Mouse (Mus musculus) layer of hippocampus, adult 18-20 months (tissue): ENCODE results near the gene Runx3. TPM values are rescaled to one million over a fixed set of nuclear protein-coding genes. Genes with fewer than 3 reads are reported as not detected.

ENCODE experiments used
- DNase-seq, 2 experiments: peaks; one replicate each; pipeline ENCODE4 v3.0.0; 2022; ENCODE audit warnings: low spot score in 2 of 2
- total RNA-seq, 2 experiments: library from RNA; stranded (reverse); gene quantifications; 2 replicates each; pipeline ENCODE4 v1.2.3; 2021

Runx3 gene
- total RNA-seq, 2 experiments from 2014 or later: not detected

DNA sequence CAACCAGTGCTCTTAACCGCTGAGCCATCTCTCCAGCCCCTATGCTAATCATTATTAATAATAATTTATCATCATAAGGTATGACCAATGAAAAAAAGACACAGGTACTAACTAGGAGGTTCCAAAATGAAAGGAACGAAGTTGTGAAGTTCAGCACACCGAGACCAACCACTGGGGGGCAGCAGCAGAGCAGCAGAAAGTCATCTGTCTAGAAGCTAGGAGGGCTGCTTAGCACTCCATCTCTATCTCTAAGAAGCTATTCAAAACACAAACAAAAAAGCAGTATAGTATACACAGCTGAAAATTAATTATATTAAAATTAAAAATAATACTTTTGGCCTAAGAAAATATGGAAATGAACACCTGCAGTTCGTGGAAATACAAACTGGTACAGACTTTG, 99.2 kb downstream of the Runx3 start:
- peak; percentile 60 to 85 for DNase-seq

- DNase-seq: no peak
Measured at GRCm38 (mm10) chr4:135220641-135221040, 100.2 kb downstream of the Runx3 start.

DNA sequence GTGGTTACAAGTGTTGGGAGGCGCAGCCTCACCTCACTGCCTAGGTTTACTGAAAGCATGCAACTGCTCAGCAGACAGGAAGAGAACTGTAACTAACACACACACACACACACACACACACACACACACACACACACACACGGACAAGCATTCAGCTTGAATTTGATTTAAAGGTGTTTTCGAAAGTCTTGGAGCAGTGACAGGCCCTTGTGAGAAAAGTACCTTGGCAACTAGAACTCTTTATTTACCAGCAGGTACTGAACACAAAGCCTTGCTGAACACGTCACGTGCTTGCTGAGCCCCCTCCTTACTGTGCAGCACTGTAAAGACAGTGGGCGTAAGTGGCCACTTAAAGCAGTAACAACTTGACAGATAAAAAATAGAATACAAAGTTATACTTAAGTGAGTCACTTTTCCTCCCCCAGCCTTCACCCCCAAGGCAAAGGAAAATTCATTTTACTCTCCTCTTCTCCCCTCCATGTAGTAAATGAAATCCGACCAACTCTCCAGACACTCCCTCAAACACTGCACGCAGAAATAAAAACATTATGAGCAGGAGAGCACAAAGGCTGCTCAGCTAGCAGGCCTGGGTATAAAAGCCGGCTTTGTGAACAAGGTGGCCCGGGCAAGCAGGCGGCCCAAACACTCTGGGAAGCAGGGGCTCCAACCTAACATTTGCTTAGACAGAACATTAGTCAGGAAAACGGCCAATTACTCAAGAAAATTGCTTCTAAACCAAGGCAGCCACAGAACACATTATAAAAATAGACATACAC, 101.4 kb downstream of the Runx3 start:
- no peak for DNase-seq

DNA sequence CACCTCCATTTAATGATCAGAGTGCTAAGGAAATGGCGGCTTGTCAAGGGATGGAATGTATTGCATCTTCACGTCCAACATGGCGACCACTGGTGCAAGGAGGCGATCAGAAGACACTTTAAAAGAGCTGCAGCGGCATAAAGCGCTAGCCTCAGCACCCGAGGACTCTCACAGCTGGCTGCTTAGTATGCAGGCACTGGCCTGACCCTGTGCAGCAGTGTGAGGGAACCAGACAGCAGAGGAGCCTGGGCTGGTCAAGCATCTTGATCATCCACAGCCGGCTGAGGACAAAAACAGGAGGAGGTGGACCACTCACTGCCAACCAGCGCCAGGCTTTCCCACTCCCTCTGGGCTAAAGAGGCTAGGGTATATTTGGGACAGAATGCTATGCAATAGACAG, 103.4 kb downstream of the Runx3 start:
- DNase-seq: no peak

DNA sequence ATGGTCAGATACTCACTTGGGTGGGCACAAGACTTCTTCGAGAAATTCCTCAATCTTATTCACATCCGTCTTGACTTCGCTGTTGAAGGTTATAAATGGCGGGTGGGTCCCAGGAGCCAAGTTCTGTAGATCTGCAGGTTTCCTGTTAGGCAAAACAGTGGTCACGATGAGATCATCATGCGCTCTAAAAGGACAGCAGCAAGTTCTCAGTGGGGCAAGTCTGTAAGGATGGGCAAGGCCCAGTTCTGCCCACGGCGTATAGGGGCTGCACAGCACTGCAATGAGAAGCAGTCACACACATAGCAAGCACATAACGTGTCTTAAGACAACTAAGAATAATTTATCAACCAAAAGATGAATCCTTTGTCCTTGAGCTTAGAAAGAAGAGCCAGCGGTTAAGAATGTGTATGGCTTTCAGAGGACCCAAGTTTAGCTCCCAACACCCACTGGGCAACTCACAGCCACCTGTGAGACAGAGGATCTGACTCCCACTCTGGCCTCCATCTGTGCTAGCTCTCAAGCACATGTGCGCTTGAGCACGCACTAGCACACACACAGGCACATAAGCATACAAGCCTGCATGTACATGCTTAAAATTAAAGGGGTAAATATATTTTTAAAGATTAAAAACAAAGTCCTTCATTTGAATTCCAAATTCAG, 105.7 kb downstream of the Runx3 start:
- DNase-seq: no peak

Other genes with a start within 250 kb of the Runx3 start
- gene Tmem50a, start 205.6 kb upstream of the Runx3 start, total RNA-seq: 100 to 1,000 TPM; 120 to 123 TPM
- 100 to 1,000 TPM; 256 to 262 TPM for gene Rsrp1, start 197.1 kb upstream of the Runx3 start, total RNA-seq
- gene Syf2, start 189.8 kb upstream of the Runx3 start, total RNA-seq: 10 to 100 TPM; 58.8 to 69.7 TPM
- gene Clic4, start 152.2 kb downstream of the Runx3 start, total RNA-seq: 10 to 100 TPM; 40.1 to 40.2 TPM
- gene Srrm1, start 232.7 kb downstream of the Runx3 start, total RNA-seq: 100 to 1,000 TPM; 117 to 138 TPM